Mouse (Mus musculus): ENCODE measurements around the gene Vmn2r107. TPM values are rescaled to one million over a fixed set of nuclear protein-coding genes. Genes with fewer than 3 reads are reported as not detected.

Vmn2r107 gene
- not detected in 2 replicates for polyA plus RNA-seq (2015; fragmentation: Nextera tagmentation; extraction: Ambion mirVana)

DNA sequence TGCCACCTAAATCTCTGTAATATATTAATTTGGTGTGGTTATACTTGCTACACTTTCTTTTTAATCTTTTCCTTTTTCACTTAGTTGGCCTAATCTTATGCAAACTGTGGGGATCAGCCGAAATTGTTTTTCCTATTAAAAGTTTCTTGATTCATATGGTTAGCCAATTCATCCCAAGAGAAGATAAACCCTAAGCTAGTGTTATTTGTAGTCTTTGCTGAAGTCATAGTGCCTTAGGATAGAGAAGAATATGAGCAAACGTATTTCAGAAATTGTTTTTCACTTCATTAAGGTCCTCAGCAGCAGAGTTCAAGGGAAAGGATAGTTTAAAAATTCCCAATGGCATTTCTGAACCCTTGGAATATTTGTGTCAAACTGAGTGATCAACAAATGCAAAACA, at the start of gene Vmn2r107:
Gene Vmn2r107, plus strand, starts transcription at position 301 of the 400 bp plus-strand sequence.
- no peaks in the 10 kb centered on the region for H3K36me3 ChIP-seq (ENCODE audit: control insufficient read depth, insufficient read depth, low read length)
- no peak within 1 kb of the TSS for H3K4me2 ChIP-seq (ENCODE audit: low read length)
- no peak within 1 kb of the TSS for H3K4me3 ChIP-seq (ENCODE audit: low read length)
- no peak within 1 kb of the TSS for H3K9ac ChIP-seq (ENCODE audit: low read depth, low read length)
- 61% methylated on average over 2 of the region's 2 CpGs for WGBS
- no peak within 1 kb of the TSS for H3K27ac ChIP-seq (ENCODE audit: low read depth, low read length)
- ATAC-seq: no peak
- no peaks in the 10 kb centered on the region for H3K4me1 ChIP-seq (ENCODE audit: control insufficient read depth, insufficient read depth, low read depth, low read length)
- H3K9me3 ChIP-seq (ENCODE audit: control insufficient read depth, low read length): peaks cover 2% of the 10 kb centered on the region; the same call in 1 of the 2 replicates
- H3K27me3 ChIP-seq (replicated peaks; ENCODE audit: control insufficient read depth, insufficient read depth, low read length): no peaks in the 10 kb centered on the region

DNA sequence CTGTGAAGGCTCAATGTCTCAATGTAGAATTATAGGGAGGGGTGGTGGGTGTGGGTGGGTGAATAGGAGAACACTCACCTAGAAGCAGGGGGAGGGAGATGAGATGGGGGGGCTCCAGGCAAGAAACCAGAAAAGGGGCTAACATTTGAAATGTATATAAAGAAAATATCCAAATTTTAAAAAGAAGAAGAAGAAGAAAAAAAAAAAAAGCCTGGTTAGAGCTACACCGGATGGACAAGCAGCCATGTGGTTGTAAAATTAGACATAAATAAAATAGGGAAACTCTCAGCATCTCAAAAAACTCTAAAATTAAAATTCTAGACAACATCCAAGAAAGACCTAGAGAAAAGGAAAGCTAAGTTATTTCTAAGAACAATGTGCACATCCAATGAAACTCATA, 39.3 kb upstream of the Vmn2r107 start:
- Histone ChIP-seq H3K4me2 (ENCODE audit: low read length) (no peak overlapping the region), H3K9ac (ENCODE audit: low read depth, low read length) (no peak overlapping the region), H3K27me3 (replicated peaks; ENCODE audit: control insufficient read depth, insufficient read depth, low read length) (no peaks in the 10 kb centered on the region), H3K4me1 (ENCODE audit: control insufficient read depth, insufficient read depth, low read depth, low read length) (no peaks in the 10 kb centered on the region), H3K27ac (ENCODE audit: low read depth, low read length) (no peak overlapping the region), H3K36me3 (ENCODE audit: control insufficient read depth, insufficient read depth, low read length) (no peaks in the 10 kb centered on the region), H3K9me3 (ENCODE audit: control insufficient read depth, low read length) (peaks cover 5% of the 10 kb centered on the region; the same call in 1 of the 2 replicates), H3K4me3 (ENCODE audit: low read length) (no peak overlapping the region)
- ATAC-seq: no peak
- 97% methylated on average over 1 of the region's 1 CpGs for WGBS

DNA sequence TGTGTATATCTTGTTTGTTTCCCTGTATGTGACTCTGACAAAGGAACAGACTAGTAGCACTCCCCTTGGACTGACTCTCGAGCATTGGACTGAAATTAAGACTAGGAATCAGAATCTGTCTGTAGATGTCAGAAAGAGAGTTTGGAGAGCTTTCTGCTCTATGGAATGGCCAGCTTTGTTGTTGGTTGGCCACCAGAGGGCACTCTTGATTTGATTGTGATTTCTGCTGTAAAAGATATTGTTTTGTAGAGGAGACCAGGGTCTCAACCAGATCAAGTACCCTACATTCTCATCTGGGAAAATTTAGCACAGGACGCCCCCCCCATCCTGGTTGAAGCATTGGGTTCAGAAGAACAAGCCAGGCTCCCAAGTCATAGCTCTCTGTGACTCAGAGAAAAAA, 54.1 kb downstream of the Vmn2r107 start:
- Histone ChIP-seq H3K9me3 (ENCODE audit: control insufficient read depth, low read length) (peaks cover 28% of the 10 kb centered on the region), H3K4me1 (ENCODE audit: control insufficient read depth, insufficient read depth, low read depth, low read length) (no peaks in the 10 kb centered on the region), H3K27me3 (replicated peaks; ENCODE audit: control insufficient read depth, insufficient read depth, low read length) (no peaks in the 10 kb centered on the region), H3K27ac (ENCODE audit: low read depth, low read length) (no peak overlapping the region), H3K4me3 (ENCODE audit: low read length) (no peak overlapping the region), H3K4me2 (ENCODE audit: low read length) (no peak overlapping the region), H3K9ac (ENCODE audit: low read depth, low read length) (no peak overlapping the region), H3K36me3 (ENCODE audit: control insufficient read depth, insufficient read depth, low read length) (no peaks in the 10 kb centered on the region)
- 51% methylated on average over 2 of the region's 2 CpGs for WGBS
- ATAC-seq: no peak

DNA sequence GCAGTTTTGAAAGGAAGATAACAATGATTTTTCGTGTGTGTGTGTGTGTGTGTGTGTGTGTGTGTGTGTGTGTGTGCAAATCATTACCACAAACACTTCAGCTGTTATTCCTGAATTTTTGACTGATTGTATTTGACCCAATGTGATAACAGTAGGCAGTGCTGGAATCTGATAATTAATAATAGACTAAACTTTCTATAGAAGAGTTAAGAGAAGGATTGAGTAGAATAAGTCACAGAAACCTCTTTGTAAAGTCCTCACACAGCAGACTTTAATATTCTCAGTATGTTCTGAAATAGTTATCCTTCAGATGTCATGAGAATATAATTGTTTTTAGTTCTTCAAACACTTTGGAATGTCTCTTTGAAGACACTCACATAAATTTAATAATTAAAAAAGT, 68.8 kb downstream of the Vmn2r107 start, which contains the start of gene Vmn1r224:
Gene Vmn1r224, plus strand, starts transcription at position 301 of the 400 bp plus-strand sequence.
- no peak for ATAC-seq
- Histone ChIP-seq H3K4me3 (ENCODE audit: low read length) (no peak within 1 kb of the TSS), H3K9ac (ENCODE audit: low read depth, low read length) (no peak within 1 kb of the TSS), H3K4me2 (ENCODE audit: low read length) (no peak within 1 kb of the TSS), H3K27me3 (replicated peaks; ENCODE audit: control insufficient read depth, insufficient read depth, low read length) (no peaks in the 10 kb centered on the region), H3K9me3 (ENCODE audit: control insufficient read depth, low read length) (peaks cover 11% of the 10 kb centered on the region), H3K27ac (ENCODE audit: low read depth, low read length) (no peak within 1 kb of the TSS), H3K4me1 (ENCODE audit: control insufficient read depth, insufficient read depth, low read depth, low read length) (no peaks in the 10 kb centered on the region), H3K36me3 (ENCODE audit: control insufficient read depth, insufficient read depth, low read length) (no peaks in the 10 kb centered on the region)
- WGBS: 36% methylated on average over 1 of the region's 1 CpGs

Other genes with a start within 250 kb of the Vmn2r107 start
- gene Fpr-rs7, start 231.0 kb upstream of the Vmn2r107 start, polyA plus RNA-seq (2015; fragmentation: Nextera tagmentation; extraction: Ambion mirVana): not detected in 2 replicates
- not detected in 2 replicates for gene Fpr-rs6, start 162.1 kb upstream of the Vmn2r107 start, polyA plus RNA-seq (2015; fragmentation: Nextera tagmentation; extraction: Ambion mirVana)
- gene Vmn2r105, start 110.2 kb upstream of the Vmn2r107 start, polyA plus RNA-seq (2015; fragmentation: Nextera tagmentation; extraction: Ambion mirVana): not detected in 2 replicates
- not detected in 2 replicates for gene Vmn2r106, start 59.7 kb upstream of the Vmn2r107 start, polyA plus RNA-seq (2015; fragmentation: Nextera tagmentation; extraction: Ambion mirVana)
- not detected in 2 replicates for gene Vmn1r224, start 68.9 kb downstream of the Vmn2r107 start, polyA plus RNA-seq (2015; fragmentation: Nextera tagmentation; extraction: Ambion mirVana)
- gene Vmn2r108, start 136.1 kb downstream of the Vmn2r107 start, polyA plus RNA-seq (2015; fragmentation: Nextera tagmentation; extraction: Ambion mirVana): not detected in 2 replicates
- gene Vmn1r225, start 152.9 kb downstream of the Vmn2r107 start, polyA plus RNA-seq (2015; fragmentation: Nextera tagmentation; extraction: Ambion mirVana): not detected in 2 replicates
- gene Vmn2r109, start 219.5 kb downstream of the Vmn2r107 start, polyA plus RNA-seq (2015; fragmentation: Nextera tagmentation; extraction: Ambion mirVana): not detected in 2 replicates

All from hindbrain, embryonic 16.5 days (tissue).